Mouse (Mus musculus) heart, adult 11 months (tissue): Measurements from ENCODE around the gene Gm8720.
"Not testable (repeated sequence)": the region's sequence is repeated elsewhere in the genome, so short reads cannot be mapped to it uniquely, and the experiment has no call there.

Experiments used
- DNase-seq: peaks from one replicate; pipeline ENCODE4 v3.0.0; 2022

Gm8720 gene

DNA sequence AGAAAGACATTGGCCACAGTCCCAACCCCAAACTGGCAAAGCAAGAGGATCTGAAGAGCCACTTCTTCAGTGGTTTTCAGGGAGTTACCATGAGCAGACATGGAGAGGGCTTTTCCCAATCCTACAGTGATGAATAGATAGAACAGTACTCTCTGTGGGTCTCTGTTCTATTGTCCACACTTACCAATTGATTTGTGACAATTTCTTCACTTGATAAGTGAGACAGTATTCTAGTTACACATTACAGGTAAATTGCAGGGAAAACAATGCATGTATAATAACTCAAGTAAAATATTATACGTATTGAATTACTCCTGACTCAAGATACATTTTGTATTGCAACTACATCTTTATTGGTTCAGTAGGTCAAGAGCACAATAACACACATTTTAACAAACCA is at the start of gene Gm8720:
Gm8720 (minus strand) TSS at position 101 of the 400 bp plus-strand sequence.
- DNase-seq, result not testable (repeated sequence)

DNA sequence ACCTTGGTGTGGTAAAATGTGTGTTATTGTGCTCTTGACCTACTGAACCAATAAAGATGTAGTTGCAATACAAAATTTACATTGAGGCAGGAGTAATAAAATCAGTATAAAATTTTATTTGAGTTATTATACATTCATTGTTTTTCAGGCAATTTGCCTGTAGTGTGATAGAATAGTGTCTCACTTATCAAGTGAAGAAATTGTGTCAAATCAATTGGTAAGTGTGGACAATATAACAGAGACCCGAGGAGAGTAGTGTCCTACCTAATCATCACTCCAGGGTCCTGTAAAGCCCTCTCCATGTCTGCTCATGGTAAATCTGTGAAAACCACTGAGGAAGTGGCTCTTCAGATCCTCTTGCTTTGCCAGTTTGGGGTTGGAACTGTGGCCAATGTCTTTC is 12.0 kb downstream of the Gm8720 start, which contains the start of gene Vmn1r163:
Vmn1r163 (plus strand) TSS at position 301 of the 400 bp plus-strand sequence.
- not testable (repeated sequence) for DNase-seq

GRCm38 (mm10) chr7:23019823-23020222 is 47.4 kb downstream of the Gm8720 start, which contains the start of gene Gm4216:
Gene Gm4216, minus strand, starts transcription at chr7:23019923.
- not testable (repeated sequence) for DNase-seq
